Mouse (Mus musculus) CD4-positive naive resting alpha-beta T cell, adult 57 days (primary cell): ENCODE results near the gene Vmn1r18. TPM values are rescaled to one million over a fixed set of nuclear protein-coding genes. Genes with fewer than 3 reads are reported as not detected.

Source experiments
- total RNA-seq: library from RNA; stranded (reverse); gene quantifications from one replicate; pipeline ENCODE4 v1.2.4, GENCODE M21; 2023

The Vmn1r18 gene
- not detected for total RNA-seq

DNA sequence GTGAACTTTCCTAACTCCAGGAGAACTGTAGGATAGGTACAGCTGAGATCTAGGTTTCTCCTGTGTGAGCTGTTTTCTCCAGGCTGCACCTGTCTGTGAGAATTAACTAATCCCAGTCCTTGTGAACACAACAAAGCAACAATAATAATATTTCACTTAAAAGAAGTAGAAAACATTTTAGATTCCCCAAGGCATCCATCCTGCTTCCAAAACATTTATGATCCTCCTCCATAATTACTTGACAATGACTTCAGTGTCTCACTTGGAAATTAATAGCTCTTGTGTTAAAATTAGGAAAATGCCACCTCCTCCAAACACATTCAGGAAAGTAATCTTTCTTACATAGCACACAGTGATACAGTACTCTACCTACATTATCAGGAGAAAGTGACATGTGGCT, at the start of gene Vmn1r18:
Gene Vmn1r18, minus strand, starts transcription at position 101 of the 400 bp plus-strand sequence.

DNA sequence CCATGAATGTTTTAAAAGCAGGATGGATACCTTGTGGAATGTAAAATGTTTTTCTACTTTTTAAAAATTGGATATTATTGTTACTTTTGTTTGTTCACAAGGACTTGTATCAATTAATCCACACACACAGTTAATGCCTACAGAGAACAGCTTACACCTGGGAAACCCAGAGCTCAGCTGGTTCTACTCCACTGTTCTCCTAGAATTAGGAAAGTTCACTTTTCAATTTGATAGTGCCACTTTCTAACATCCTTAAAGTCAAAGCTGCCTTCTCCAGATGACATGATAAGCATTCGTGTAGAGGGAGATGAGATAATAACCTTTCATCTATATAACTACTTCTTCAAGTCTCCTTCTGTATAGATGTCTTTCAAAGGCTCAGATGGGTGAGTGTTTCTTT, 33.0 kb upstream of the Vmn1r18 start, which contains the start of gene Vmn1r20:
Gene Vmn1r20, plus strand, starts transcription at position 301 of the 400 bp plus-strand sequence.

DNA sequence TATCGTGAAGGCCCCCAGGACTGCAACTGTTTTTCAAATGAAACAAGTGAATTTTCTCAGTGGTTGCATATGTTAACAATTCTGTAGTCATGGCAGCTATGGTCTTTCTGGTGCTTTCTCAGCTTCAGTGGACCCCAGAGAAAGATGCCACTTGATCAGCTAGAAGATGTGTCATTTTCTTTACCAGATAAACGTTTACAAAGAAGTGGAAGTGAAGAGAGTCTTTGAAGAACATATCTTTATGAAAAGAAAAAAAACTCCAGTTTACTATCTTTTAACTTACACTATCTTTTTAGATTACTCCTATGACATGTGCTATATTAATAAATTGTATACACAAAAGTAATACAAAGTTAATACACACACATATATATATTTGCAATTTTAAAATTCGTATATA, 7.9 kb upstream of the Vmn1r18 start, which contains the start of gene Vmn1r19:
Gene Vmn1r19, plus strand, starts transcription at position 301 of the 400 bp plus-strand sequence.

DNA sequence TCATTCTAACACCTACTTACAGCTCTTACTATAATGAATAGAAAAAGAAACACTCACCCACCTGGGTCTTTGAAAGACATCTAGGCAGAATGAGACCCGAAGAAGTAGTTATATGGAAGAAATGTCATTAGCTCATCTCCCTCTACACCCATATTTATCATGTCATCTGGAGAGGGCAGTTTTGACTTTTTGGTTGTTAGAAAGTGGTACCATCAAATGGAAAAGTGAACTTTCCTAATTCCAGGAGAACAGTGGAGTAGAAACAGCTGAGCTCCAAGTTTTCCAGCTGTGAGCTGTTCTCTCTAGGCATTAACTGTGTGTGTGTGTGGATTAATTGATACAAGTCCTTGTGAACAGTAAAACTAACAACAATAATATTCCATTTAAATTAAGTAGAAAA, 32.0 kb downstream of the Vmn1r18 start, which contains the start of gene Vmn1r17:
Gene Vmn1r17, minus strand, starts transcription at position 101 of the 400 bp plus-strand sequence.

DNA sequence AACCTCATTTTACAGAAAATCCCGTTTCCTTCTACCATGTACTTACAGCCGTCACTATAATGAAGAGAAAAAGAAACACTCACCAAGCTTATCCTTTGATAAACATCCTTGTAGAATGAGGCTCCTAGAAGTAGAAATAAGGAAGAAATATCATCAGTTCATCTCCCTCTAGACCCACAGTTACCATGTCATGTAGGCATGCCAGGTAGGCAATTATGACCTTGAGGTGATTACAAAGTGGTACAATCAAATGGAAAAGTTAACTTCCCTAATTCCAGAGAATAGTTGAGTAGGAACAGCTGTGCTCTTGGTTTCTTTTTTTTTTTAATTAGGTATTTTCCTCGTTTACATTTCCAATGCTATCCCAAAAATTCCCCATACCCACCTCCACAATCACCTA, 66.2 kb downstream of the Vmn1r18 start, which contains the start of gene Vmn1r16:
Gene Vmn1r16, minus strand, starts transcription at position 101 of the 400 bp plus-strand sequence.

Other genes with a start within 250 kb of the Vmn1r18 start
- 0.12 TPM for gene Vmn1r12, start 238.9 kb downstream of the Vmn1r18 start, total RNA-seq
- gene Vmn1r13, start 192.5 kb downstream of the Vmn1r18 start, total RNA-seq: not detected
- not detected for gene Vmn1r14, start 164.1 kb downstream of the Vmn1r18 start, total RNA-seq
- gene Vmn1r15, start 137.8 kb downstream of the Vmn1r18 start, total RNA-seq: not detected
- not detected for gene Vmn1r16, start 66.3 kb downstream of the Vmn1r18 start, total RNA-seq
- gene Vmn1r17, start 32.1 kb downstream of the Vmn1r18 start, total RNA-seq: not detected
- not detected for gene Vmn1r19, start 8.0 kb upstream of the Vmn1r18 start, total RNA-seq
- not detected for gene Vmn1r20, start 33.1 kb upstream of the Vmn1r18 start, total RNA-seq
- 30.2 TPM for gene Ppm1k, start 139.7 kb upstream of the Vmn1r18 start, total RNA-seq
- 36.4 TPM for gene Herc6, start 185.2 kb upstream of the Vmn1r18 start, total RNA-seq